Mouse (Mus musculus): ENCODE data around the gene Gm43518. TPM values are rescaled to one million over a fixed set of nuclear protein-coding genes. Genes with fewer than 3 reads are reported as not detected.

The Gm43518 gene
- polyA plus RNA-seq, 1 experiment from 2014 or later, result 0.78 TPM

GRCm38 (mm10) chr5:123952365-123953045, 25.3 kb downstream of the Gm43518 start:
- no peak for DNase-seq (ENCODE audit: low spot score, missing footprints)
- Histone ChIP-seq H3K4me1 (ENCODE audit: control insufficient read depth, insufficient read depth, low read length) (no peaks in the 10 kb centered on the region), H3K4me2 (no peak overlapping the region), H3K9me3 (ENCODE audit: control insufficient read depth, low read length) (no peaks in the 10 kb centered on the region), H3K9ac (ENCODE audit: low read length) (no peak overlapping the region), H3K36me3 (ENCODE audit: control insufficient read depth, insufficient read depth, low read length) (no peaks in the 10 kb centered on the region), H3K27me3 (ENCODE audit: control insufficient read depth, insufficient read depth, low read length) (no peaks in the 10 kb centered on the region), H3K27ac (ENCODE audit: low read depth, low read length) (no peak overlapping the region), H3K4me3 (ENCODE audit: low read depth, low read length) (no peak overlapping the region)
- no peak for ATAC-seq (ENCODE audit: low FRiP score)
- WGBS, result 76% methylated on average over 5 of the region's 5 CpGs

- ATAC-seq (ENCODE audit: low FRiP score) (no peak), DNase-seq (ENCODE audit: low spot score, missing footprints) (no peak)
- 75% methylated on average over 8 of the region's 8 CpGs for WGBS
- no peaks in the 10 kb centered on the region for H3K27me3 ChIP-seq (ENCODE audit: control insufficient read depth, insufficient read depth, low read length)
- no peaks in the 10 kb centered on the region for H3K36me3 ChIP-seq (ENCODE audit: control insufficient read depth, insufficient read depth, low read length)
- no peaks in the 10 kb centered on the region for H3K9me3 ChIP-seq (ENCODE audit: control insufficient read depth, low read length)
- no peak overlapping the region for H3K27ac ChIP-seq (ENCODE audit: low read depth, low read length)
- H3K4me3 ChIP-seq (ENCODE audit: low read depth, low read length), result no peak overlapping the region
- H3K4me2 ChIP-seq, result no peak overlapping the region
- no peaks in the 10 kb centered on the region for H3K4me1 ChIP-seq (ENCODE audit: control insufficient read depth, insufficient read depth, low read length)
- no peak overlapping the region for H3K9ac ChIP-seq (ENCODE audit: low read length)
Observed at GRCm38 (mm10) chr5:123957213-123957612, 30.0 kb downstream of the Gm43518 start.

- Histone ChIP-seq H3K4me1 (ENCODE audit: control insufficient read depth, insufficient read depth, low read length) (no peaks in the 10 kb centered on the region), H3K9me3 (ENCODE audit: control insufficient read depth, low read length) (no peaks in the 10 kb centered on the region), H3K4me3 (ENCODE audit: low read depth, low read length) (no peak overlapping the region), H3K27ac (ENCODE audit: low read depth, low read length) (no peak overlapping the region), H3K36me3 (ENCODE audit: control insufficient read depth, insufficient read depth, low read length) (no peaks in the 10 kb centered on the region), H3K9ac (ENCODE audit: low read length) (no peak overlapping the region), H3K4me2 (no peak overlapping the region), H3K27me3 (ENCODE audit: control insufficient read depth, insufficient read depth, low read length) (no peaks in the 10 kb centered on the region)
- DNase-seq (ENCODE audit: low spot score, missing footprints) (no peak), ATAC-seq (ENCODE audit: low FRiP score) (no peak)
- WGBS, result 89% methylated on average over 3 of the region's 3 CpGs
Observed at GRCm38 (mm10) chr5:123959018-123959417, 31.8 kb downstream of the Gm43518 start.

- H3K36me3 ChIP-seq (ENCODE audit: control insufficient read depth, insufficient read depth, low read length), result no peaks in the 10 kb centered on the region
- 84% methylated on average over 8 of the region's 8 CpGs for WGBS
- no peaks in the 10 kb centered on the region for H3K4me1 ChIP-seq (ENCODE audit: control insufficient read depth, insufficient read depth, low read length)
- no peaks in the 10 kb centered on the region for H3K27me3 ChIP-seq (ENCODE audit: control insufficient read depth, insufficient read depth, low read length)
- H3K9me3 ChIP-seq (ENCODE audit: control insufficient read depth, low read length), result no peaks in the 10 kb centered on the region
- H3K4me2 ChIP-seq, result no peak overlapping the region
- ATAC-seq (ENCODE audit: low FRiP score) (no peak), DNase-seq (ENCODE audit: low spot score, missing footprints) (no peak)
- no peak overlapping the region for H3K27ac ChIP-seq (ENCODE audit: low read depth, low read length)
- H3K4me3 ChIP-seq (ENCODE audit: low read depth, low read length), result no peak overlapping the region
- H3K9ac ChIP-seq (ENCODE audit: low read length), result no peak overlapping the region
Observed at GRCm38 (mm10) chr5:123960129-123960528, 32.9 kb downstream of the Gm43518 start.

GRCm38 (mm10) chr5:123961046-123961445, 33.8 kb downstream of the Gm43518 start:
- ATAC-seq (ENCODE audit: low FRiP score), result no peak
- Histone ChIP-seq H3K9ac (ENCODE audit: low read length) (no peak overlapping the region), H3K27ac (ENCODE audit: low read depth, low read length) (no peak overlapping the region), H3K9me3 (ENCODE audit: control insufficient read depth, low read length) (no peaks in the 10 kb centered on the region), H3K4me2 (no peak overlapping the region), H3K27me3 (ENCODE audit: control insufficient read depth, insufficient read depth, low read length) (no peaks in the 10 kb centered on the region), H3K4me1 (ENCODE audit: control insufficient read depth, insufficient read depth, low read length) (no peaks in the 10 kb centered on the region), H3K36me3 (ENCODE audit: control insufficient read depth, insufficient read depth, low read length) (no peaks in the 10 kb centered on the region), H3K4me3 (ENCODE audit: low read depth, low read length) (no peak overlapping the region)
- DNase-seq (ENCODE audit: low spot score, missing footprints), result no peak
- WGBS, result 88% methylated on average over 12 of the region's 12 CpGs

- no peak for ATAC-seq (ENCODE audit: low FRiP score)
- 93% methylated on average over 4 of the region's 4 CpGs for WGBS
- no peak overlapping the region for H3K9ac ChIP-seq (ENCODE audit: low read length)
Observed at GRCm38 (mm10) chr5:123964208-123964607, 37.0 kb downstream of the Gm43518 start.

GRCm38 (mm10) chr5:123966759-123967158, 39.5 kb downstream of the Gm43518 start:
- Histone ChIP-seq H3K4me2 (no peak overlapping the region), H3K36me3 (ENCODE audit: control insufficient read depth, insufficient read depth, low read length) (no peaks in the 10 kb centered on the region), H3K4me1 (ENCODE audit: control insufficient read depth, insufficient read depth, low read length) (no peaks in the 10 kb centered on the region), H3K27me3 (ENCODE audit: control insufficient read depth, insufficient read depth, low read length) (no peaks in the 10 kb centered on the region), H3K27ac (ENCODE audit: low read depth, low read length) (no peak overlapping the region), H3K9me3 (ENCODE audit: control insufficient read depth, low read length) (no peaks in the 10 kb centered on the region), H3K9ac (ENCODE audit: low read length) (no peak overlapping the region), H3K4me3 (ENCODE audit: low read depth, low read length) (no peak overlapping the region)
- no peak for DNase-seq (ENCODE audit: low spot score, missing footprints)
- WGBS, result 97% methylated on average over 2 of the region's 2 CpGs
- ATAC-seq (ENCODE audit: low FRiP score), result no peak

More at GRCm38 (mm10) chr5:123964208-123964607, 37.0 kb downstream of the Gm43518 start:
- no peak for DNase-seq (ENCODE audit: low spot score, missing footprints)
- H3K27ac ChIP-seq (ENCODE audit: low read depth, low read length), result no peak overlapping the region
- no peaks in the 10 kb centered on the region for H3K36me3 ChIP-seq (ENCODE audit: control insufficient read depth, insufficient read depth, low read length)
- no peaks in the 10 kb centered on the region for H3K27me3 ChIP-seq (ENCODE audit: control insufficient read depth, insufficient read depth, low read length)
- no peak overlapping the region for H3K4me2 ChIP-seq
- H3K4me3 ChIP-seq (ENCODE audit: low read depth, low read length), result no peak overlapping the region
- H3K9me3 ChIP-seq (ENCODE audit: control insufficient read depth, low read length), result no peaks in the 10 kb centered on the region
- no peaks in the 10 kb centered on the region for H3K4me1 ChIP-seq (ENCODE audit: control insufficient read depth, insufficient read depth, low read length)

- H3K36me3 ChIP-seq (ENCODE audit: control insufficient read depth, insufficient read depth, low read length), result no peaks in the 10 kb centered on the region
- no peak overlapping the region for H3K9ac ChIP-seq (ENCODE audit: low read length)
- H3K4me3 ChIP-seq (ENCODE audit: low read depth, low read length), result no peak overlapping the region
- ATAC-seq (ENCODE audit: low FRiP score) (no peak), DNase-seq (ENCODE audit: low spot score, missing footprints) (no peak)
- 92% methylated on average over 5 of the region's 5 CpGs for WGBS
- no peaks in the 10 kb centered on the region for H3K9me3 ChIP-seq (ENCODE audit: control insufficient read depth, low read length)
- no peak overlapping the region for H3K27ac ChIP-seq (ENCODE audit: low read depth, low read length)
- no peak overlapping the region for H3K4me2 ChIP-seq
- peaks cover 7% of the 10 kb centered on the region; the same call in 1 of the 2 replicates for H3K27me3 ChIP-seq (ENCODE audit: control insufficient read depth, insufficient read depth, low read length)
- H3K4me1 ChIP-seq (ENCODE audit: control insufficient read depth, insufficient read depth, low read length), result peaks cover 4% of the 10 kb centered on the region; the same call in 1 of the 2 replicates
Observed at GRCm38 (mm10) chr5:123968468-123968867, 41.2 kb downstream of the Gm43518 start.

- H3K36me3 ChIP-seq (ENCODE audit: control insufficient read depth, insufficient read depth, low read length), result no peaks in the 10 kb centered on the region
- no peak overlapping the region for H3K4me3 ChIP-seq (ENCODE audit: low read depth, low read length)
- no peak for DNase-seq (ENCODE audit: low spot score, missing footprints)
- peaks cover 7% of the 10 kb centered on the region; the same call in 1 of the 2 replicates for H3K27me3 ChIP-seq (ENCODE audit: control insufficient read depth, insufficient read depth, low read length)
- H3K4me2 ChIP-seq, result no peak overlapping the region
- H3K9me3 ChIP-seq (ENCODE audit: control insufficient read depth, low read length), result no peaks in the 10 kb centered on the region
- no peak overlapping the region for H3K27ac ChIP-seq (ENCODE audit: low read depth, low read length)
- H3K4me1 ChIP-seq (ENCODE audit: control insufficient read depth, insufficient read depth, low read length), result peaks cover 4% of the 10 kb centered on the region
- 73% methylated on average over 8 of the region's 8 CpGs for WGBS
- no peak for ATAC-seq (ENCODE audit: low FRiP score)
- no peak overlapping the region for H3K9ac ChIP-seq (ENCODE audit: low read length)
Observed at GRCm38 (mm10) chr5:123969216-123969615, 42.0 kb downstream of the Gm43518 start.
